Mouse (Mus musculus): Measurements from ENCODE around the gene Mks1.

GRCm38 (mm10) chr11:87881714-87882113 lies 28.7 kb downstream of the Mks1 start:
- TF ChIP-seq CTCF (IDR thresholded peaks at IDR 0.05; ENCODE audit: extremely low read depth, insufficient read depth, insufficient read length, insufficient replicate concordance) = no peak
- TF ChIP-seq POLR2A (IDR thresholded peaks at IDR 0.05; ENCODE audit: low read depth, low read length) = no peak
